Mouse (Mus musculus): ENCODE data around the gene Dppa3. TPM values are rescaled to one million over a fixed set of nuclear protein-coding genes. Genes with fewer than 3 reads are reported as not detected.
A peak's percentile ranks its signal among the peaks of the same experiment; 100 is the strongest.

Gene Dppa3
- total RNA-seq (2021) = not detected
- long read RNA-seq, experiment 1 = 0 reads
- long read RNA-seq, experiment 2 = 0 reads

GRCm38 (mm10) chr6:122626110-122626509 is at the start of gene Dppa3:
Dppa3 (plus strand) TSS chr6:122626410.
- no peak for DNase-seq

- DNase-seq = no peak
Observed at GRCm38 (mm10) chr6:122577030-122577429, 49.2 kb upstream of the Dppa3 start.

DNA sequence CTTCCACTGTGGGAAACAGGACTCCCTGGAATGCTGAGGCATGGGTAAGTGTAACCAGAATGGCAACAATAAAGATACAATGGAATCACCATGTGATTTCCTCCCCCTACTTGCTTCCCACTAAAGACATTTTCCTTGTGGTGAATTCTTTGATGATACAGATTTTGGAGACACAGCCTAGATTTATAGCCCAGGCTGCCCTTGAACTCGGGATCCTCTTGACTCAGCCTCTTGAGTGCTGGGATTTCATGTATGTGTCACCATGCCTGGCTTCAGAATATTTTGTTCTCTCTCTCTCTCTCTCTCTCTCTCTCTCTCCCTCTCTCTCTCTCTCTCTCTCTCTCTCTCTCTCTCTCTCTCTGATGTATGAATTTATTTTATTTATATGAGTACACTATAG is 47.1 kb upstream of the Dppa3 start:
- DNase-seq = no peak

- DNase-seq = no peak
Observed at GRCm38 (mm10) chr6:122591027-122591758, 35.0 kb upstream of the Dppa3 start.

- no peak for DNase-seq
Observed at GRCm38 (mm10) chr6:122592905-122593304, 33.3 kb upstream of the Dppa3 start.

DNA sequence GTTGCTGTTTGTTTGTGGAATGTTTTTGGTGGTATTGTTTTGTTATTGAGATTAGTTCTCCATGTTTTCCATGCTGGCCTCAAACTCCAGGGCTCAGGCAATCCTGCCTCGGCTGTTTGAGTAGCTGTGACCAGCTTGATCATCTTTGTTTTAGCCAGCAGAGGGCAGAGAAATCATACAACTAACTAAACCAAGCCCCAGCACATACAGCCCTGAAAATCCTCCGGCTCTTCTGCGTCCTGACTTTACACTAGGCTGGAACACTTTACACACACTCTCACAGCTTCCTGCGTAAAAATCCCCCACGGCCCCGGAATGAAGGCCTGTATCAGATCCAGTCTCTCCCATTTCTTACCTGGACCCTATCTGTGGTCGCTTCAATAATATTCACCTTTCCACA is 30.6 kb upstream of the Dppa3 start:
- no peak for DNase-seq

DNA sequence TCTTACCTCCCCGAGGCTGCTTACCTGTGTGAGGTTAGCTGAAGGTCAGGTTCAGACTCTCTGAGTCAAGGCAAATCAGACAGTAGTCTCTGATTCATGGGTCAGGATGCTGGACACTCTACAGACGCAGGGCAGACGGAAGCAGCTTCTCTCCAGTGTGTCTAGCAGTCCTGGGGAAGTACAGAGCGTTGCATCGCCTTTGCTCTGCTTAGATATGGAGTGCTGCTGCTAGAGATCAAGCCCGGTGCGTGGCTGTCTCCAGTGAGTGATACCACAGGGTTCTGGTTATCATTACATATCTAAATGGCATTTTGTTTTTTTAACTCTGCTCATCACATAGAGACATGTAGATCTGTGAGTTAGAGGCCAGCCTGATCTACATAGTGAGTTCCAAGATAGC is 29.6 kb upstream of the Dppa3 start:
- no peak for DNase-seq

GRCm38 (mm10) chr6:122598014-122598413 is 28.2 kb upstream of the Dppa3 start:
- DNase-seq = no peak

- no peak for DNase-seq
Observed at GRCm38 (mm10) chr6:122598436-122598835, 27.8 kb upstream of the Dppa3 start.

- no peak for DNase-seq
Observed at GRCm38 (mm10) chr6:122599054-122599737, 27.0 kb upstream of the Dppa3 start.

- no peak for DNase-seq
Observed at GRCm38 (mm10) chr6:122600066-122600646, 26.1 kb upstream of the Dppa3 start.

DNA sequence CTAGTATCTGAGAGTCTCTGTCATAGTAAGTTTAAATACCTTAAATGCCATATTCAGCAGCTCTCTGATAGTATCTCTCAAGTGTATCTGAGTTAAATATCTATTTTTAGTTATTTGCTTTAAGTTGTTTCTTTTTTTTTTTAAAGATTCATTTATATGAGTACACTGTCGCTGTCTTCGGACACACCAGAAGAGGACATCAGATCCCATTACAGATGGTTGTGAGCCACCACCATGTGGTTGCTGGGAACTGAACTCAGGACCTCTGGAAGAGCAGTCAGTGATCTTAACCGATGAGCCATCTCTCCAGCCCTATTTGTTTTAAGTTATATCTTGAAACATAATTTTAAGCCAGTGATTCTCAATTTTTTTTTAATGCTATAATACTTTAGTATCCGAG is 25.2 kb upstream of the Dppa3 start:
- DNase-seq = no peak

GRCm38 (mm10) chr6:122601615-122602014 is 24.6 kb upstream of the Dppa3 start:
- no peak for DNase-seq

DNA sequence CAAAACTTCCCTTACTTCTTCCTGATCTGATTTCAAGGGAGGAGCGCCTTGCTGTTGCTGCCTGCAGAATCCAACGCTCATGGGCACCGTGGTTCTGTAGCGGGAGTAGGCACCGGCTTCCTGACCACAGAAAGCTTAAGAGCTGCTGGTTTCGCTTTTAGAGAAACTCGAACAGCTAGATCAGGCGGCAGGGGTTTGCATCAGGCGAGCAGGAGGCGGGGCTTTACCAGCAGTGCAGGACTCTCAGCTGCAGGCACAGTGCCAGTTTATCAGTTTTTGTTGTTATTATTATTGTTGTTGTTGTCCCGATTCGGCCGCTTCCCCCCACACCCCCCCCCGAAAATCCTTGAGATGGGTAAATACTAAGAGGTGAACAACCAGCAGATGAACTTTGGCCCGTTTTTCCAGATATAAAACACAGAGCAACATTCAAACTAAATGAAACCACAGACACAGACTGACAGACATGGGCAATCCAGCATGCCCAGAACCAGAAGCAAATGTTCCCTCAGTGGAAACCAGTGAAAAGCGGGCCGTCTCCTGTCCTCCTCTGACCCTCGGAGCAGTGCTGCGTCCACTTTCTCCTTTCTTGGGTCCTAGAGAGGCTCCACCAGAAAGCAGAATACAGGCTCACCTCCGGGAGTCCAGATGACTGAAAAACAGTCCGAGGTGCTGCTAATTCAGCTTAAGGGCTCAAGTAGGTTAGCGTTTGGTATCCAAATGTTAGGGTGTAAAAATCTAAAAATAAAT is 23.8 kb upstream of the Dppa3 start, which contains the start of gene Apobec1:
Gene Apobec1 (minus strand): TSS at position 203 of the 750 bp plus-strand sequence.
- DNase-seq = peak; percentile 60

- DNase-seq = no peak
Observed at GRCm38 (mm10) chr6:122602992-122603322, 23.3 kb upstream of the Dppa3 start.

DNA sequence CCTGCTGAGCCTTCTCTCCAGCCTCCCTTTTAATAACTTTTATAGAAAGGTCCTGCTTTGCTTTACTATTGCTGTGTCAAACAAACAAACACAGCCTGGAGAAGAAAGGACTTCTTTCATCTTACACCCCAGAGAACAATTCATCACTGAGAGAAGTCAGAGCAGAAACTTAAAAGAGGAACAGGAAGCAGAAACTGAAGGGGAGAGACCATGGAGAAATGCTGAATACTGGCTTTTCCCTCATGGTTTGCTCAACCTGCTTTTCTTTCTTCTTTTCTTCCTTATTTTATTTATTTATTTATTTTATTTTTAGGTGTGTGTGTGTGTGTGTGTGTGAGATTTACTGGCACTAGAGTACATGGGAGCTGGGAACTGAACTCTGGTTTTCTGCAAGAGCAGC is 21.9 kb upstream of the Dppa3 start:
- no peak for DNase-seq

GRCm38 (mm10) chr6:122605483-122605882 is 20.7 kb upstream of the Dppa3 start:
- no peak for DNase-seq

DNA sequence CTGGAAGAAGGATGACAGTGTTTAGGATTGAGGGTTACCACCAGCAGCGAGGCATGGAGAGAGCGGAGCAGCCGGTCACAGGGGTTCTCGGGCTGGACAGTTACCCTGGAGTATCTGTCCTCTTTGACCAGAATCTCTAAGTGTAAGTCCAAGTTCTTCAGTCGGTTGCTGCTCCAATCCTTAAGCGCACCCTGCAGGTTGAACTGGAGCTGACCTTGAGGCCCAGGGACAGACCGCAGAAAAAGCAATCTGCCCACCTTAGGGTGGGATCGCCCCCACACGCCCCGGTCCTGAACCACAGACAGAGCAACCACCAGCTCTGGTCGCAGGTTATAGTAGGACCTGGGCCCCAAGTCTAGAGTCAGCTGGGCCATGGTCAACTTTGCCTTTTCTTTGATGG is 19.5 kb upstream of the Dppa3 start:
- DNase-seq = no peak

DNA sequence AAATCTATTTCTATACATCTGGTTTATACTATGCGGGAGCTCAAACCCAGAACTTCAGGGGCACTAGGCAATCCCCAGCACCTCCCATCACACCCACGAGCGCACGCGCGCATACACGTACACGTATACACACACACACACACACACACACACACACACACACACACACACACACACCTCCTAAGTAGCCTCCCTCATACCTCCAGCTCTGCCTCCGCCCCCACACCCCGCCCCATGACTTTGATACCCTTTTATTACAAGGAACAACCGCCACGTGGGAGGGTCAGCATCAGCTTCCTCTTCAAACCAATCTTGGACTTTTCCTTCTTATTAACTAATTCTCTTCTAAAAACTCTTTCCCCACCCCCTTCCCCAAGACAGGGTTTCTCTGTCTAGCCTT is 18.5 kb upstream of the Dppa3 start:
- DNase-seq = no peak

- DNase-seq = no peak
Observed at GRCm38 (mm10) chr6:122608434-122609376, 17.5 kb upstream of the Dppa3 start.

DNA sequence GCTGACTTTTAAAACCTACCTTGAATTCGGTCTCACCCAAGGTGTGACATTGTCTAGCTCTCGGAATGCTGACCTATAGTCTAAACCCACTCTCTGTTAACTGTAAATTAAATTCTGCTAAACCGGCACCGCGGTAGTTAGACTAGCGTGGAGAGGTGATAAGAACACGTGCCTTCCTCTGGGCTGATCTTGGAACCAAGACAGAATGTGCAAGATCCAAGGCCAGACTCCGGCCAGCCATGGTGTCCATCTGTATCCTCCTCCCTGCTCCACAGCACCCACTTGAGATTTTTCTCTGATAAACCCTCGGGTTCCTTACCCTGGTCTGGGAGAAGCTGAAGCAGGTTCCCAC is 16.9 kb upstream of the Dppa3 start:
- DNase-seq = no peak

- no peak for DNase-seq
Observed at GRCm38 (mm10) chr6:122609771-122610170, 16.4 kb upstream of the Dppa3 start, which contains the start of gene Gdf3. Gdf3 (minus strand) TSS chr6:122610087.
